Mouse (Mus musculus) liver, adult 2 months (tissue): ENCODE measurements at regions not wholly inside any gene's neighbourhood (a gene's known extent, or its start where the extent isn't known, plus 50 kb on each side); places are given as distances from the start of the nearest gene placed in this dataset.

Source experiments
- DNase-seq: peaks from one replicate; pipeline ENCODE4 v3.0.0-alpha.2; 2011; ENCODE audit warnings: low read depth, low spot score; ENCODE audit errors: extremely low read depth
- H3K27ac ChIP-seq: fragments of 200-500 bp; replicated peaks from 2 replicates; pipeline ENCODE4 v1.5.1; 2012; ENCODE audit warnings: low read depth, mild to moderate bottlenecking, control low read depth, inconsistent platforms, low read length; ENCODE audit not compliant: insufficient read depth
- H3K27me3 ChIP-seq: fragments of 200-500 bp; 2 replicates; pipeline ENCODE4 v1.6.1; 2012; ENCODE audit warnings: mild to moderate bottlenecking, moderate library complexity, low read length, inconsistent platforms; ENCODE audit not compliant: control insufficient read depth, insufficient read depth
- H3K36me3 ChIP-seq: fragments of 200-500 bp; 2 replicates; pipeline ENCODE4 v1.6.1; 2012; ENCODE audit warnings: low read length, inconsistent platforms; ENCODE audit not compliant: control insufficient read depth, insufficient read depth
- H3K4me1 ChIP-seq: fragments of 200-500 bp; 2 replicates; pipeline ENCODE4 v1.6.1; 2011; ENCODE audit warnings: low read length; ENCODE audit not compliant: control insufficient read depth, insufficient read depth
- H3K4me3 ChIP-seq: fragments of 200-500 bp; 2 replicates; pipeline ENCODE4 v1.5.1; 2011; ENCODE audit warnings: low read depth, mild to moderate bottlenecking, control low read depth, low read length, moderate library complexity; ENCODE audit not compliant: insufficient read depth
- H3K79me2 ChIP-seq: fragments of 200-500 bp; 2 replicates; pipeline ENCODE4 v1.6.1; 2012; ENCODE audit warnings: inconsistent platforms, mild to moderate bottlenecking, low read length, moderate library complexity; ENCODE audit not compliant: control insufficient read depth, insufficient read depth
- H3K9ac ChIP-seq: fragments of 200-500 bp; 2 replicates; pipeline ENCODE4 v1.6.1; 2012; ENCODE audit warnings: low read depth, mild to moderate bottlenecking, control low read depth, inconsistent platforms, low read length
- CTCF ChIP-seq: fragments of 200-500 bp; IDR thresholded peaks from 2 replicates; pipeline ENCODE4 v1.5.1; 2011; ENCODE audit warnings: low read depth, low read length, control low read depth
- POLR2A ChIP-seq: fragments of 200-500 bp; IDR thresholded peaks from 2 replicates; pipeline ENCODE4 v1.6.1; 2011; ENCODE audit warnings: low read length, control low read depth; ENCODE audit not compliant: insufficient read depth; ENCODE audit errors: extremely low read depth
- WGBS: fragments of 180-500 bp; shearing (Covaris S2); methylation state at CpG from one replicate; pipeline ENCODE4 v1.1.7; 2018; 5-methylcytosine and 5-hydroxymethylcytosine counted together

GRCm38 (mm10) chr10:98424450-98424849 is 489.8 kb upstream of the Atp2b1 start:
- 92% methylated on average over 1 of the region's 1 CpGs for WGBS
- Histone ChIP-seq H3K79me2 (no peaks in the 10 kb centered on the region), H3K27ac (no peak overlapping the region), H3K27me3 (no peaks in the 10 kb centered on the region), H3K36me3 (no peaks in the 10 kb centered on the region), H3K4me1 (no peaks in the 10 kb centered on the region), H3K9ac (no peak overlapping the region), H3K4me3 (no peak overlapping the region)
- TF ChIP-seq POLR2A (no peak), CTCF (no peak)
- no peak for DNase-seq

- DNase-seq: no peak
- Histone ChIP-seq H3K4me3 (no peak overlapping the region), H3K27me3 (no peaks in the 10 kb centered on the region), H3K36me3 (no peaks in the 10 kb centered on the region), H3K4me1 (no peaks in the 10 kb centered on the region), H3K27ac (no peak overlapping the region), H3K79me2 (no peaks in the 10 kb centered on the region), H3K9ac (no peak overlapping the region)
- TF ChIP-seq CTCF: no peak
- 96% methylated on average over 3 of the region's 3 CpGs for WGBS
Observed at GRCm38 (mm10) chr10:98434974-98435373, 479.2 kb upstream of the Atp2b1 start.

DNA sequence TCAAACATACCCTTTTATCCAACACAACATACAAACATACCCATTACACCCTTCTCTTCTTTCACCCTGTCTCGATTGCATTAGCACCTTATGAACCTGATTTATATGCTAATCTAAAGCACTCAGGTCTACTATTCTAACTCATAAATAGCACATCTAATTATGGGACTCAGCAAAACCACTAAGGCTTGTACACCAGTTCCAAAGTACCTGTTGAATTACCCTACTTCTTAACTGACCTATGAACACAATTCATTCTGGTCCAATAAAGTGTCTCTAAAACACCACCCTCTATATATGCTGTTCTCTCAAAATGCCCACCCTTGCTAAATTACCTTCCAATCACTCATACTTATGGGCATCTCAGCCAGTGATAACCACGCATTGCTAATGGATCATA is 452.7 kb upstream of the Atp2b1 start:
- TF ChIP-seq CTCF (no peak), POLR2A (no peak)
- no peak overlapping the region for H3K9ac ChIP-seq

GRCm38 (mm10) chr10:98474581-98474980 is 439.6 kb upstream of the Atp2b1 start:
- no peaks in the 10 kb centered on the region for H3K79me2 ChIP-seq
- H3K9ac ChIP-seq: no peak overlapping the region
- DNase-seq: peak; percentile 35
- no peak for TF ChIP-seq CTCF
- no peak for TF ChIP-seq POLR2A
- no peak overlapping the region for H3K27ac ChIP-seq
- no peak overlapping the region for H3K4me3 ChIP-seq
- H3K4me1 ChIP-seq: no peaks in the 10 kb centered on the region
- 27% methylated on average over 3 of the region's 3 CpGs for WGBS
- no peaks in the 10 kb centered on the region for H3K27me3 ChIP-seq
- no peaks in the 10 kb centered on the region for H3K36me3 ChIP-seq

More for the DNA sequence above, 452.7 kb upstream of the Atp2b1 start:
- Histone ChIP-seq H3K27me3 (no peaks in the 10 kb centered on the region), H3K4me3 (no peak overlapping the region), H3K27ac (no peak overlapping the region), H3K36me3 (no peaks in the 10 kb centered on the region), H3K79me2 (no peaks in the 10 kb centered on the region), H3K4me1 (no peaks in the 10 kb centered on the region)
- WGBS: 81% methylated on average over 2 of the region's 2 CpGs
- no peak for DNase-seq

- Histone ChIP-seq H3K9ac (no peak overlapping the region), H3K79me2 (no peaks in the 10 kb centered on the region), H3K4me1 (no peaks in the 10 kb centered on the region), H3K4me3 (no peak overlapping the region), H3K27me3 (peaks cover 2% of the 10 kb centered on the region; the same call in 1 of the 2 replicates), H3K27ac (no peak overlapping the region), H3K36me3 (no peaks in the 10 kb centered on the region)
- WGBS: 90% methylated on average over 20 of the region's 20 CpGs
- DNase-seq: no peak
- TF ChIP-seq POLR2A (no peak), CTCF (no peak)
Observed at GRCm38 (mm10) chr10:98485751-98486681, 428.2 kb upstream of the Atp2b1 start.

DNA sequence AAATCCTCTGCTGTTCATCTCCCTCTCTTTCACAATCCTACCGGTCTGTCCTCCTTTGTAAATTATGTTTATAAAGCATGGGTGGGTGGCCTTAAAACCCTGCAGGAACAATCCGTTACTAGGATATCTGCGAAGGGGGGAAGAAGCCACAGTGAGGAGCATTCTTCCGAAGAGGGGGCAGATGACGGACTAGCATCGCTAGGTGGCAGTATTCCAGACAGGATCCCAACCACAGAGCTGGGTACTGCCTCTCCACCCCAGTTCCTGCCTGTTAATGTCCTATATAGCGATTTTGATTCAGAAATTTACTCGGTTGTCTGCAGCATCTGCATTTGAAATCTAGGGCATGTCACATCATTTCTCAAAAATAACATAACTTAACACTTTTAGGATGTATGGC is 419.9 kb upstream of the Atp2b1 start:
- DNase-seq: peak; percentile 38
- H3K27ac ChIP-seq: no peak overlapping the region
- no peaks in the 10 kb centered on the region for H3K36me3 ChIP-seq
- no peaks in the 10 kb centered on the region for H3K4me1 ChIP-seq
- TF ChIP-seq POLR2A: no peak
- peak; percentile 88 for TF ChIP-seq CTCF
- 18% methylated on average over 8 of the region's 8 CpGs for WGBS
- no peaks in the 10 kb centered on the region for H3K79me2 ChIP-seq
- no peaks in the 10 kb centered on the region; the same call in 1 of the 2 replicates for H3K27me3 ChIP-seq
- no peak overlapping the region for H3K9ac ChIP-seq
- no peak overlapping the region for H3K4me3 ChIP-seq
